Mouse (Mus musculus) neural tube, embryonic 11.5 days (tissue): ENCODE results near the gene Sgo1. TPM values are rescaled to one million over a fixed set of nuclear protein-coding genes. Genes with fewer than 3 reads are reported as not detected.

Experiments used
- ATAC-seq: fragments of 200-750 bp; cut with Nextera tagmentation; 2 replicates; pipeline ENCODE4 v1.8.0; 2017; ENCODE audit warnings: moderate number of reproducible peaks, mild to moderate bottlenecking, moderate TSS enrichment, moderate library complexity; ENCODE audit not compliant: insufficient read depth, low FRiP score, low TSS enrichment
- DNase-seq: peaks from one replicate; pipeline ENCODE4 v3.0.0-alpha.2; 2015; ENCODE audit warnings: low spot score
- H3K27ac ChIP-seq: fragments of 300-500 bp; sonication (generic); 2 replicates; pipeline ENCODE4 v1.5.1; 2014; ENCODE audit warnings: low read depth, mild to moderate bottlenecking, low read length
- H3K27me3 ChIP-seq: fragments of 300-500 bp; sonication (generic); 2 replicates; pipeline ENCODE4 v1.6.1; 2014; ENCODE audit warnings: mild to moderate bottlenecking, low read length, mixed read lengths; ENCODE audit not compliant: control insufficient read depth, insufficient read depth
- H3K36me3 ChIP-seq: fragments of 300-500 bp; sonication (generic); 2 replicates; pipeline ENCODE4 v1.6.1; 2014; ENCODE audit warnings: mild to moderate bottlenecking, low read length, moderate library complexity, mixed read lengths; ENCODE audit not compliant: control insufficient read depth, insufficient read depth
- H3K4me1 ChIP-seq: fragments of 300-500 bp; sonication (generic); 2 replicates; pipeline ENCODE4 v1.6.1; 2014; ENCODE audit warnings: low read length, mixed read lengths; ENCODE audit not compliant: control insufficient read depth, insufficient read depth
- H3K4me2 ChIP-seq: fragments of 300-500 bp; sonication (generic); 2 replicates; pipeline ENCODE4 v1.6.1; 2014; ENCODE audit warnings: low read depth, mild to moderate bottlenecking, moderate library complexity
- H3K4me3 ChIP-seq: fragments of 300-500 bp; sonication (generic); 2 replicates; pipeline ENCODE4 v1.5.1; 2014; ENCODE audit warnings: low read depth, low read length
- H3K9ac ChIP-seq: fragments of 300-500 bp; sonication (generic); 2 replicates; pipeline ENCODE4 v1.6.1; 2014; ENCODE audit warnings: mild to moderate bottlenecking, low read length
- H3K9me3 ChIP-seq: fragments of 300-500 bp; sonication (generic); 2 replicates; pipeline ENCODE4 v1.6.1; 2016; ENCODE audit warnings: low read length; ENCODE audit not compliant: control insufficient read depth
- WGBS: fragments of 180-500 bp; shearing (Covaris S2); extraction: QIAGEN DNeasy Blood & Tissue Kit; methylation state at CpG from one replicate; pipeline ENCODE4 v1.1.7; 2014; 5-methylcytosine and 5-hydroxymethylcytosine counted together
- polyA plus RNA-seq: library from polyadenylated mRNA; unstranded; fragments of >200 nt; fragmentation: Nextera tagmentation; extraction: Ambion mirVana; gene quantifications from 2 replicates; pipeline ENCODE4 v1.2.1, GENCODE M21; 2014

The Sgo1 gene
- polyA plus RNA-seq, 1 experiment from 2014 or later: 43.9 TPM

DNA sequence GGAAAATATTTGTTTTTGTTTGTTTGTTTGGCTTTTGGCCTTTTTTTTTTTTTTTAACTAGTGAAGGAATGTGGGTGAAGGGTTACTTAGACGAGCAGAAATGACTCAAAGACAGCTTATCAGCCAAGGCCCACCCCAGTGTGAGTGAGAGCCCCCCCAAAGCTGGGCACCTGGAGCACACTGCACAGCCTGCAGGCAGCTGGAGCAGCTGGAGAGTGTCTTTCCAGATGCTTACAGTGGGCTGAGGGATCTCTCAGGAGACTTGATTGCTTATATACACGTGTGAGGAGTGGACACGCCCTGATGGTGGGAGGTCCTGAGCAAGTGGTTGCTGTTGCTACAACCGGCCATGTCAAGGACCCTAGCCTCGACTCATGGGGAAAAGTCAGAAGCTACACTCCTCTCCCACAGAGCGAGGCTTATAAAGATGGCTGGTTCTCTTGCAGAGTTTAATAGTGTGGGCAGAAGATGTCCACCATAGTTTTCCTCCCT, 32.7 kb downstream of the Sgo1 start:
- no peak for ATAC-seq
- no peak overlapping the region for H3K4me2 ChIP-seq
- no peaks in the 10 kb centered on the region for H3K27me3 ChIP-seq
- no peak for DNase-seq
- H3K9ac ChIP-seq: no peak overlapping the region
- no peaks in the 10 kb centered on the region for H3K9me3 ChIP-seq
- H3K36me3 ChIP-seq: no peaks in the 10 kb centered on the region
- H3K27ac ChIP-seq: no peak overlapping the region
- H3K4me1 ChIP-seq: no peaks in the 10 kb centered on the region
- no peak overlapping the region for H3K4me3 ChIP-seq
- WGBS: 68% methylated on average over 6 of the region's 6 CpGs

DNA sequence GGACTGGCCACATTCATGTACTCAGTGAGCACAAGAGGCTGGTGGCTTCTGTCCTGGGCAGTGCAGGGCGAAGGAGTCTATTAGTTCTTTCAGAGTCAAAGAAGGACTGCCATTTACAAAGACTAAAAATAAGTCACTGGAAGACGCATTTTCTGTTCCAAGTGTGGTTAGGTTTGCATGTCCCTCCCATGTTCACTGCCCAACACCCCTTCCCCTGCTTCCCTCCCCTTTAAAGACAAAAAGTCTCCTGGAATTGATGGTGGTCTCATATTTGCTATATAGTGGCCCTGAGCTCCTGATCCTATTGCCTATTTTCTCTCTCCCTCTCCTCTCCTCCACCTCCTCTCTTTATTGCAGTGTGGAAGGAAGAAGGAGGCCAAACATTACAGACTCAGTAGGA, 33.2 kb downstream of the Sgo1 start:
- WGBS: 84% methylated on average over 2 of the region's 2 CpGs
- H3K27ac ChIP-seq: no peak overlapping the region
- H3K4me2 ChIP-seq: no peak overlapping the region

DNA sequence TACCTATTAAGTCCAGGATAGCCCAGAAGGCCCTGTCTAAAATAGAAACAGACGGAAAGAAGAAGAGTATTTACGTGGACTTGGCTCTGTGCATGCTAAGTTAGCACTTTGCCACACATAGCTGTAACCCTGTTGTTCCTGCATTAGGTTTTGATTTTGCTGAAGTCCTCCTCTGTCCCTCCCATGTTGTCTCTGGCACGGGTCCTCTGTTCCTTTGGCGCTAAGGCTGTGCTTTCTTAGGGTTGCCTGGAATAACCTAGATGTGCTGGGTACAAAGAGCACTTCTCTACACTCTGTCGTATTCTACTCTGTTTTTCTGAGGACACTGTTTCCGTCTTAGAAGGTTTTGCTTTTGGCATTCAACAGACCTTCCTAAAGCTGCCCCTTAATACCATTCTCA, 34.1 kb downstream of the Sgo1 start:
- no peaks in the 10 kb centered on the region for H3K4me1 ChIP-seq
- H3K9me3 ChIP-seq: no peaks in the 10 kb centered on the region
- no peaks in the 10 kb centered on the region for H3K27me3 ChIP-seq
- WGBS: 92% methylated on average over 6 of the region's 6 CpGs
- H3K36me3 ChIP-seq: no peaks in the 10 kb centered on the region
- DNase-seq (no peak), ATAC-seq (no peak)
- no peak overlapping the region for H3K9ac ChIP-seq
- H3K4me2 ChIP-seq: no peak overlapping the region
- no peak overlapping the region for H3K27ac ChIP-seq
- H3K4me3 ChIP-seq: no peak overlapping the region

More for the DNA sequence above, 33.2 kb downstream of the Sgo1 start:
- Histone ChIP-seq H3K27me3 (no peaks in the 10 kb centered on the region), H3K4me3 (no peak overlapping the region), H3K9ac (no peak overlapping the region), H3K9me3 (no peaks in the 10 kb centered on the region), H3K36me3 (no peaks in the 10 kb centered on the region), H3K4me1 (no peaks in the 10 kb centered on the region)
- DNase-seq: no peak
- ATAC-seq: no peak

DNA sequence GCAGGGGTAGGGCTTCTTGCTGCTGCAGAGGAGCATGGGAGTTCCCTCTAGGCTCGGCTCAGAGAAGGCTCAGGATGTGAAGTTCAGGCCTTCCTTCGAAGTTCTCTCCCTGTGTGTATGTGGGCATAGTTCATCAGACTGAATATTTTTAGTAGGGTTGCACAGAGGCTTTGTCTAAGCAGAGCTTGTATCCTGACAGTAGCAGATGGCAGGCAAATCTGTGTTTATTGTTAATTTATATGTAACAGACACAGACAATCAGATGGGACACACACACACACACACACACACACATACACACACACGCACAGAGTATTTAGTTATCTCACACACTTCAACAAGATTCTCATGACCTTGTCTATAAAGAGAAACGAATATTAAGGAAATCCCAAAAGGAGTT, 34.5 kb downstream of the Sgo1 start:
- DNase-seq (no peak), ATAC-seq (no peak)
- Histone ChIP-seq H3K4me2 (no peak overlapping the region), H3K27me3 (no peaks in the 10 kb centered on the region), H3K4me3 (no peak overlapping the region), H3K9ac (no peak overlapping the region), H3K27ac (no peak overlapping the region), H3K4me1 (no peaks in the 10 kb centered on the region), H3K9me3 (no peaks in the 10 kb centered on the region), H3K36me3 (no peaks in the 10 kb centered on the region)
- WGBS: 88% methylated on average over 4 of the region's 4 CpGs

DNA sequence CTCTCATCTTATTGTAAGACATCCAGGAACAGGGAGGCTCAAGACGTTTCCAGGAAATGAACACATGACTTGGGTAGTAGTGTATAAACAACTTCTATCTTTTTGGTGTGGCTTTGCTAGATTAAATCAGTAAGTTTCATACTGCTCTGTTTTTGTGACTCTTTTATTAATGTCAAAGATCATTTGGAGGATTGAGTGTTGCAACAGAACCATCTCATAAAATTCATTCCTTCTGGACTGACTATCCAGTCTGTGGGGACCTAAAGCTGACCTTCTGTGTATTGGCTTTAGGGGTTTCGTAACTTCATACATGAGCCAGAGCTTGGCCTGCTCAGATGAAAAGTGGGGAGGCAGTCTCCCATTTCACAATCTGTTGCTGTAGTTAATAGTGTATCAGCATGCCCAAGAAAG, 38.9 kb downstream of the Sgo1 start:
- 83% methylated on average over 2 of the region's 2 CpGs for WGBS
- DNase-seq: no peak
- no peak for ATAC-seq

DNA sequence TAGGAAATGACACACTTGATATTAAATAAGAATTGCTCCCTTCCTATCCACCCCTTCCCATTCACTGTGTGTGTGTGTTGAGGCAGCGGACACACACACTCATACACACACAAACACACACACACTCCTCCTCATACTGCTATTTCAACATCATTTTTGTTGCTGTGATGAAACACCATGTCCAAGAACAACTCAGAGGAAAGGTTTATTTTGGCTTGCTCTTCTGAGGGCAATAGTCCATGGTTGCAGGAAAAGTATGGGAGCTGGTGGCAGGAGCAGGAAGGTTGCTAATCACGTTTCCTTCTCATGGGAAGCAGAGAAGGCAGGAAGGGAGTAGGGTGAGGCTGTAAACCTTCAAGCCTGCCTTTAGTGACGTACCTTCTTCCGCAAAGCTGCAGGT, 45.8 kb downstream of the Sgo1 start:
- 88% methylated on average over 4 of the region's 4 CpGs for WGBS
- DNase-seq (no peak), ATAC-seq (no peak)
- Histone ChIP-seq H3K36me3 (peaks cover 2% of the 10 kb centered on the region), H3K9ac (no peak overlapping the region), H3K4me2 (no peak overlapping the region), H3K27me3 (no peaks in the 10 kb centered on the region), H3K9me3 (no peaks in the 10 kb centered on the region), H3K4me1 (no peaks in the 10 kb centered on the region), H3K27ac (no peak overlapping the region), H3K4me3 (no peak overlapping the region)

More for the DNA sequence above, 38.9 kb downstream of the Sgo1 start:
- Histone ChIP-seq H3K9me3 (no peaks in the 10 kb centered on the region), H3K27me3 (no peaks in the 10 kb centered on the region), H3K9ac (no peak overlapping the region), H3K36me3 (peaks cover 3% of the 10 kb centered on the region), H3K4me2 (no peak overlapping the region), H3K4me3 (no peak overlapping the region), H3K27ac (no peak overlapping the region), H3K4me1 (no peaks in the 10 kb centered on the region)

DNA sequence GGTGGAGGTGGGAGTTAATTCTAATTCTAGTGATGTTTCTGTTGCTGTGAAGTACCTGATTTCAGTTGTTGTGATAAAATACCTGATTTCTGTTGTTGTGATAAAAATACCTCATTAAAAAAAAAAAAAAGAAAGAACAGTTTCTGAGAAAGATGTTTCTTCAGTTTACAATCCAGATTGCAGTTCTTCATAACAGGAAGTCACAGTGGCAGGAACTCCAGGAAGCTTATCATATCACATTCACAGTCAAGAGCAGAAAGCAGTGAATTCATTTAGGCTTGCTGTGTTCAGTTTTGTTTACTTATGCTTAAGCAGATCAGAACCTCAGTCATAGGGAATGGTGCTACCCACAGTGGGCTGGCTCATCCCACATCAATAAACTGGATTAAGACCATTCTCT, 57.8 kb downstream of the Sgo1 start:
- DNase-seq (no peak), ATAC-seq (no peak)
- Histone ChIP-seq H3K4me1 (no peaks in the 10 kb centered on the region), H3K36me3 (no peaks in the 10 kb centered on the region), H3K27me3 (no peaks in the 10 kb centered on the region), H3K27ac (no peak overlapping the region), H3K9me3 (no peaks in the 10 kb centered on the region), H3K4me2 (no peak overlapping the region), H3K9ac (no peak overlapping the region), H3K4me3 (no peak overlapping the region)

DNA sequence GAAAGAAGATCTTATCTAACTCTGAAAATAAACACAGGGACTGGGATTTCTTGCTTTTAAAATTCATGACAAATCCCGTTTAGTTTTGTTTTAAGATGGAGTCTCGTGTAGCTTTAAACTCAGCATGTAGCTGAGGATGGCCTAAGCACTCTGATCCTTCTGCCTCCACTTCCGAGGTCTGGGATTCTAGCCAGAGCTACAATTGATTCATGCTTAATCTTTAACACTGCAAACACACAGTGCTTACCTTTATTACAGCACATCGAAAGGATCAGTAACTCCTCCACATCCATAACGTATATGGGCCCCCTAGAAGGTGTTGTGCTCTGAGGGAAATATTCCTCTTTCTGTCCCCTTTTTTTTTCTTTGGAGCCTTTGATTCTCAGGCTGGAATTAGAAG, 61.0 kb downstream of the Sgo1 start:
- no peaks in the 10 kb centered on the region for H3K9me3 ChIP-seq
- H3K27me3 ChIP-seq: no peaks in the 10 kb centered on the region
- ATAC-seq (no peak), DNase-seq (no peak)
- H3K4me2 ChIP-seq: no peak overlapping the region
- H3K36me3 ChIP-seq: no peaks in the 10 kb centered on the region
- no peak overlapping the region for H3K4me3 ChIP-seq
- no peak overlapping the region for H3K27ac ChIP-seq
- H3K9ac ChIP-seq: no peak overlapping the region
- H3K4me1 ChIP-seq: no peaks in the 10 kb centered on the region
- WGBS: 87% methylated on average over 5 of the region's 5 CpGs

DNA sequence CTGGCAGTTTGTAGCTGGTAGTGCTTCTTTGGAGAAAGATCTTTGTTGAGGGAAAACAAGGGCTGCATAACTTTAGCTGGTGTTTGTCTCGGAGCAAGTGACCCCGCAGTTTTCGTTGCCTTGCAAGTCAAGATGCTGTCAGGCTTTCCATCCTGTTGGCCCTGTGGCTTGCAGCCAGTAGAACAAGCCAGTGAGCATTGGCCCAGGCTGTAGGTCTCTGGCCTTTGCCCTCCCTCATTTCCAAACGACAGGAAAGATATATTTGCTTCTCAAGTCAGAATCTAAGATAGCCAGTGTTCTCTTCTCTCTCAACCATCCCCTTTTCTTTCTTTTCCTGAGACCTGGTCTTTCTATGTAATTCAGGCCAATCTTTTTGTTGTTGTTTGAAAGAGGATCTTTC, 61.6 kb downstream of the Sgo1 start:
- H3K9me3 ChIP-seq: no peaks in the 10 kb centered on the region
- DNase-seq (no peak), ATAC-seq (no peak)
- H3K36me3 ChIP-seq: no peaks in the 10 kb centered on the region
- no peaks in the 10 kb centered on the region for H3K4me1 ChIP-seq
- no peaks in the 10 kb centered on the region for H3K27me3 ChIP-seq
- H3K9ac ChIP-seq: no peak overlapping the region
- H3K4me2 ChIP-seq: no peak overlapping the region
- no peak overlapping the region for H3K4me3 ChIP-seq
- no peak overlapping the region for H3K27ac ChIP-seq
- WGBS: 85% methylated on average over 4 of the region's 4 CpGs
